Comparison of ENCODE assay signal across 9 mouse cellular contexts in genomic region chr14:101482270-101482669, GRCm38 (mm10).
DNase-seq lines count a peak whose midpoint lies in the region; ATAC-seq and TF ChIP-seq lines count a peak whose summit lies in the region.
"Had no signal": no experiment of that assay in that cellular context is flagged by ENCODE, and none has a peak within 500 bp of the region (broad histone marks: within the 10 kb centered on the region; RNA-seq: fewer than 3 reads in every experiment).

No protein-coding gene starts in this region.

- no peak for TF ChIP-seq EP300 in liver, postnatal 0 days (IDR thresholded peaks at IDR 0.05; ENCODE audit: low read depth)

- H3K4me1 ChIP-seq in forebrain, postnatal 0 days (ENCODE audit: insufficient read depth): no peaks in the 10 kb centered on the region
- H3K4me1 ChIP-seq in forebrain, embryonic 11.5 days (replicated peaks; ENCODE audit: control insufficient read depth, insufficient read depth, low read length): no peaks in the 10 kb centered on the region
- H3K4me1 ChIP-seq in liver, postnatal 0 days (ENCODE audit: insufficient read depth): peaks cover 5% of the 10 kb centered on the region; the same call in 1 of the 2 replicates
- no peaks in the 10 kb centered on the region for H3K4me1 ChIP-seq in forebrain, embryonic 13.5 days
- H3K4me1 ChIP-seq: neural tube, embryonic 13.5 days had no signal

- H3K9me3 ChIP-seq in forebrain, postnatal 0 days (ENCODE audit: low read length): no peaks in the 10 kb centered on the region
- no peaks in the 10 kb centered on the region for H3K9me3 ChIP-seq in forebrain, embryonic 11.5 days (ENCODE audit: control insufficient read depth, low read length)
- no peaks in the 10 kb centered on the region for H3K9me3 ChIP-seq in liver, postnatal 0 days (ENCODE audit: low read length)
- H3K9me3 ChIP-seq in forebrain, embryonic 13.5 days (replicated peaks): no peaks in the 10 kb centered on the region
- H3K9me3 ChIP-seq: neural tube, embryonic 13.5 days had no signal

- H3K4me2 ChIP-seq in forebrain, postnatal 0 days (ENCODE audit: low read depth): no peak overlapping the region
- H3K4me2 ChIP-seq in forebrain, embryonic 11.5 days (ENCODE audit: low read depth, low read length, severe bottlenecking): no peak overlapping the region
- H3K4me2 ChIP-seq in liver, postnatal 0 days (ENCODE audit: low read depth, low read length): no peak overlapping the region
- H3K4me2 ChIP-seq in forebrain, embryonic 13.5 days: no peak overlapping the region
- H3K4me2 ChIP-seq: neural tube, embryonic 13.5 days had no signal

- no peak overlapping the region for H3K4me3 ChIP-seq in forebrain, postnatal 0 days (ENCODE audit: low read depth, low read length)
- H3K4me3 ChIP-seq in forebrain, embryonic 11.5 days (ENCODE audit: low read depth, low read length): no peak overlapping the region
- H3K4me3 ChIP-seq in liver, postnatal 0 days (ENCODE audit: low read depth, low read length): no peak overlapping the region
- no peak overlapping the region for H3K4me3 ChIP-seq in forebrain, embryonic 13.5 days
- H3K4me3 ChIP-seq: neural tube, embryonic 13.5 days had no signal

- no peak overlapping the region for H3K9ac ChIP-seq in forebrain, postnatal 0 days
- no peak overlapping the region for H3K9ac ChIP-seq in forebrain, embryonic 11.5 days (ENCODE audit: low read length)
- H3K9ac ChIP-seq in liver, postnatal 0 days (replicated peaks): no peak overlapping the region
- no peak overlapping the region for H3K9ac ChIP-seq in forebrain, embryonic 13.5 days
- H3K9ac ChIP-seq: neural tube, embryonic 13.5 days had no signal

- TF ChIP-seq CTCF in forebrain, postnatal 0 days (IDR thresholded peaks at IDR 0.05; ENCODE audit: low read depth): peak; percentile 57
- peak; percentile 79 for TF ChIP-seq CTCF in liver, postnatal 0 days (IDR thresholded peaks at IDR 0.05; ENCODE audit: low read depth)

- no peaks in the 10 kb centered on the region for H3K36me3 ChIP-seq in forebrain, postnatal 0 days (ENCODE audit: insufficient read depth)
- no peaks in the 10 kb centered on the region for H3K36me3 ChIP-seq in forebrain, embryonic 11.5 days (ENCODE audit: control insufficient read depth, insufficient read depth, low read length)
- H3K36me3 ChIP-seq in liver, postnatal 0 days (replicated peaks; ENCODE audit: insufficient read depth, low read length): no peaks in the 10 kb centered on the region
- no peaks in the 10 kb centered on the region for H3K36me3 ChIP-seq in forebrain, embryonic 13.5 days (ENCODE audit: poor library complexity, severe bottlenecking)
- H3K36me3 ChIP-seq: neural tube, embryonic 13.5 days had no signal

- no peak for DNase-seq in forebrain, postnatal 0 days
- no peak for DNase-seq in forebrain, embryonic 11.5 days (ENCODE audit: low spot score)
- DNase-seq in ovary, postnatal 14 days (ENCODE audit: low spot score): peak; percentile 18
- DNase-seq in ovary, adult 18-20 months (ENCODE audit: low spot score): no peak
- peak; percentile 39 for DNase-seq in brain, adult 2 months (ENCODE audit: low read depth, low spot score)
- DNase-seq in liver, postnatal 0 days: peak; percentile 44
- no peak for DNase-seq in layer of hippocampus, postnatal 36 days

- no peaks in the 10 kb centered on the region for H3K27me3 ChIP-seq in forebrain, postnatal 0 days (ENCODE audit: insufficient read depth, low read length)
- no peaks in the 10 kb centered on the region for H3K27me3 ChIP-seq in forebrain, embryonic 11.5 days (ENCODE audit: control insufficient read depth, insufficient read depth, low read length)
- H3K27me3 ChIP-seq in liver, postnatal 0 days (ENCODE audit: insufficient read depth, low read length): no peaks in the 10 kb centered on the region
- H3K27me3 ChIP-seq in forebrain, embryonic 13.5 days: no peaks in the 10 kb centered on the region
- H3K27me3 ChIP-seq: neural tube, embryonic 13.5 days had no signal

- no peak overlapping the region for H3K27ac ChIP-seq in forebrain, postnatal 0 days (ENCODE audit: low read depth, low read length)
- H3K27ac ChIP-seq in forebrain, embryonic 11.5 days (ENCODE audit: low read depth, low read length): no peak overlapping the region
- H3K27ac ChIP-seq in liver, postnatal 0 days (ENCODE audit: low read depth): no peak overlapping the region
- H3K27ac ChIP-seq in forebrain, embryonic 13.5 days: no peak overlapping the region
- H3K27ac ChIP-seq: neural tube, embryonic 13.5 days had no signal

- ATAC-seq in forebrain, postnatal 0 days: no peak
- ATAC-seq in forebrain, embryonic 11.5 days (replicated peaks; ENCODE audit: low FRiP score): no peak
- ATAC-seq in liver, postnatal 0 days: no peak
- ATAC-seq in forebrain, embryonic 13.5 days: no peak

- 46% methylated on average over 4 of the region's 4 CpGs for WGBS in forebrain, postnatal 0 days
- 45% methylated on average over 4 of the region's 4 CpGs for WGBS in forebrain, embryonic 11.5 days
- WGBS in liver, postnatal 0 days (ENCODE audit: insufficient replicate concordance): 33% methylated on average over 4 of the region's 4 CpGs
- 42% methylated on average over 4 of the region's 4 CpGs for WGBS in forebrain, embryonic 13.5 days

Comparison
In these comparisons a context has a peak if more than half of its experiments do, and no peak if none do; other contexts are left out.
1. DNase-seq: peak in ovary, postnatal 14 days (single experiment), brain, adult 2 months (single experiment) and liver, postnatal 0 days (single experiment); none in forebrain, postnatal 0 days (single experiment), forebrain, embryonic 11.5 days (single experiment), ovary, adult 18-20 months (single experiment) and layer of hippocampus, postnatal 36 days (0 of 2).